Mouse (Mus musculus) cerebellum, adult (tissue): ENCODE data around the gene Gm3238.
"Not testable (repeated sequence)": the region's sequence is repeated elsewhere in the genome, so short reads cannot be mapped to it uniquely, and the experiment has no call there.

Experiments
- ATAC-seq: cut with Nextera tagmentation; 2 replicates; pipeline ENCODE4 v1.9.2; 2017; ENCODE audit warnings: mild to moderate bottlenecking, moderate library complexity, mixed read lengths; ENCODE audit not compliant: insufficient number of reproducible peaks, low FRiP score, low TSS enrichment

Gm3238 gene

DNA sequence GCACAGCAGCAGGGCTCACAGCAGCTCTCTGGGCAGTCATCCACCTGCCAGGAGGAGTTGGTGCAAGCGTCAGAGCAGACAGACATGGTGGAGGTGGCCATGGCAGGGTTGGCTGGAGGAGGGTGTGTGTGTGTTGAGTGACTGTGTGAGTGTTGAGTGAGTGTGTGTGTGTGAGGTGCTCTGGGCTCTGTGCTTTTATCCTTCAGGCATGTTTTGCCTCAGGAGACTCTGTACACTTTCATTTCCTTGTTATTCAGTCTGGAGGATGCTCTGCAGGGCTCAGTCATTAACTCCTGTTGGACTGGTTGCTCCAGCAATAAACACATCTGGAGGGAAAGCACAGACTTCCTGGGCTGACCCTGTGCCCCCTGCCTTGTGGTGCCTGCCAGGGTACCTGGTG, 19.9 kb downstream of the Gm3238 start, which contains the start of gene Gm9736:
Gm9736 (minus strand) TSS at position 101 of the 400 bp plus-strand sequence.
- not testable (repeated sequence) for ATAC-seq

DNA sequence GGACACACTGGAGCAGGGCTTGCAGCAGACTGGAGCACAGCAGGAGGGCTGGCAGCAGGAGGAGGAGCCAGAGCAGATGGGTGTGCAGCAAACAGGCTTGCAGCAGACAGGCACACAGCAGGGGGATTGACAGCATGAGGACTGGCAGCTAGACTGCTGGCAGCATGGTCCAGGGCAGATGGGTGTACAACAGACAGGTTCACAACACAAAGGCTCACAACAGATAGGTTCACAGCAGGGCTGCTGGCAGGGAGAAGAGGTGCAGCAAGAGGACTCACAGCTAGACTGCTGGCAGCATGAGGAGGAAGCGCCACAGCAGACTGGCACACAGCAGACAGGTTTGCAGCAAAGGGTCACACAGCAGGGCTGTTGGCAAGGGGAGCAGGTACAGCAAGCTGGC, 20.4 kb downstream of the Gm3238 start:
- not testable (repeated sequence) for ATAC-seq

DNA sequence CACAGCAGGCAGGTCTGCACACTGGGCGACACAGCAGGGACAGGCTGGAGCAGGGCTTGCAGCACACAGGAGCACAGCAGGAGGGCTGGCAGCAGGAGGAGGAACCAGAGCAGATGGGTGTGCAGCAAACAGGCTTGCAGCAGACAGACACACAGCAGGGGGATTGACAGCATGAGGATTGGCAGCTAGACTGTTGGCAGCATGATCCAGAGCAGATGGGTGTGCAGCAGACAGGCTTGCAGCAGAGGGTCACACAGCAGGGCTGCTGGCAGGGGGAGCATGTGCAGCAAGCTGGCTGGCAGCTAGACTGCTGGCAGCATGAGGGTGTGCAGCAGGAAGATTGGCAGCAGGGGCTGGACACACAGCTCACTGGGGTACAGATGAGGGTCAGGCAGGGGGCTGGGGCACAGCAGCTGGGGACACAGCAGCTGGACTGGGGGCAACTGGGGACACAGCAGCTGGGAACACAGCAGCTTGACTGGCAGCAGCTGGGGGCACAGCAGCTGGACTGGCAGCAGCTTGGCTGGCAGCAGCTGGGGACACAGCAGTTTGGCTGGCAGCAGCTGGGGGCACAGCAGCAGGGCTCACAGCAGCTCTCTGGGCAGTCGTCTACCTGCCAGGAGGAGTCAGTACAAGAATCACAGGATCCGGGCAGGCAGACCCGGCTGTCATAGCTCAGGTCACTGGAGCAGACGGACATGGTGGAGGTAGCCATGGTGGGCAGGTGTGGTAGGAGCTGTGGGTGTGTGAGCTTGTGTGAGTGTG, 29.0 kb downstream of the Gm3238 start, which contains the start of gene Gm18596:
Gm18596 (minus strand) TSS at position 715 of the 765 bp plus-strand sequence.
- ATAC-seq: not testable (repeated sequence)

DNA sequence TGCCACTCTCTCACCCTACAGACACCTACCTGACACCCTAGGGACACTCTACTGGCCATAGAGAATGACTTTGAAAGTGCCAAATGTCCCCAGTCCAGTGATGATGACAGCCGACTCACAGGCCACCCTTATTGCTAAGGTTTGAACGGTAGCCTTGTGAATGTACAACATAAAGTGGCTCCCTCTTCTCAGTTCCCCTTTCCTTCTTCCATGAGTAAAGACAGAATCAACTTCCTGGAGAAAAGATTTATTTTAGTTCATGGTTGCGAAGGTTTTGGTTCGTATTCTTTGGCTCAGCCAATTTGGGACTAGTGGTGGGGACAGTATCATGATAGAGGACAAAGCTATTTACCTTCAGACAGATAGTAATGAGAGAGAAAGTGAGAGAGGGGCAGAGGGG, 32.2 kb downstream of the Gm3238 start:
- ATAC-seq: no peak

DNA sequence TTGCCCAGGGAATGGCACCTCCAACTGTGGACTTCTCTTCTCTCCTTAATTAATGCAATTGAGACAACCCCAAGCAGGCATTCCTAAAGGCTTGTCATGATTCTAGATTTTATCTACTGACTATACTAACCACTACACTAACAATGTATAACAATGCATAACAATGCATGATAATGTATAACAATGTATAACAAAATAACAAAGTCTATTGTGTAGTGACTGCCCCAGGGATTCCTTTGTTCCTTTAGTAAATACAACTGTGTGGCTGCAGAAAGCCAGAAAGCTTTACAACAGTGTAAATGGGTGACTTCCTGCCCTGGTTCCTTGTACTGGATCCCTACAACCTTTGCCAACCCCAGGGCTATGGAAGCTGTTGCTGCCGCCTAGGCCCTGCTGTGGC, 35.2 kb downstream of the Gm3238 start:
- no peak for ATAC-seq

DNA sequence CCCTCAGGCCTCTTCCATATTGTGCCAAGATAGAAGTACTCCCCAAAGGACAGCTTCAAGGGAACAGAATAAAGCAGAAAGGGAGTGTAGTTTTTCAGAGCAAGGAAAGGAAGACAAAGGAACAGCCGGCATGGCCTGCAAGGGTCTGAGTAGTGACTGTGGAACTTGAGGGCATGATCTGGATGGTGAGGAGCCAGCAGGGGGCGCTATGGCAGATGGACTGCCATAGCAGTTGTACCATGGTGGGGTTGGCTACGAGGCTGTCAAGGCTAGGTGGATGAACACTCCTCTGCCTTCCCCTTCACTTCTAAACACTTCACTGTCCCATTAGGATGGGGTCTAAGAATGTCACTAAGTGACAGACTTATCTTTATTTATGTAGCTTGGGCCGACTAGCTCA, 41.9 kb downstream of the Gm3238 start:
- no peak for ATAC-seq

DNA sequence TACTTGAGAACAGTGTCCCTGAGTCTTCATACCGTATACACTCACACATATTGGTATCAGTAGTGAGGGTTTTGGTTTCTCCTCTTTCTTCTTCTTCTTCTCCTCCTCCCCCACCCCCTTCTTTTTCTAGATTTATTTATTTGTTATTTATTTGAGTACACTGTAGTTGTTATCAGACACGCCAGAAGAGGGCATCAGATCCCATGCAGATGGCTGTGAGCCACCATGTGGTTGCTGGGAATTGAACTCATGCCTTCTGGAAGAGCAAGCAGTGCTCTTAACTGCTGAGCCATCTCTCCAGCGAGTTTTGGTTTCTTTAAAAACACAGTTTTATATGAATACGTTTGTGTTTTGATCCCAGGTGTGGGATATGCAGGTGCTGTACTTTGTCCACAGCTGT, 42.8 kb downstream of the Gm3238 start:
- ATAC-seq: no peak

DNA sequence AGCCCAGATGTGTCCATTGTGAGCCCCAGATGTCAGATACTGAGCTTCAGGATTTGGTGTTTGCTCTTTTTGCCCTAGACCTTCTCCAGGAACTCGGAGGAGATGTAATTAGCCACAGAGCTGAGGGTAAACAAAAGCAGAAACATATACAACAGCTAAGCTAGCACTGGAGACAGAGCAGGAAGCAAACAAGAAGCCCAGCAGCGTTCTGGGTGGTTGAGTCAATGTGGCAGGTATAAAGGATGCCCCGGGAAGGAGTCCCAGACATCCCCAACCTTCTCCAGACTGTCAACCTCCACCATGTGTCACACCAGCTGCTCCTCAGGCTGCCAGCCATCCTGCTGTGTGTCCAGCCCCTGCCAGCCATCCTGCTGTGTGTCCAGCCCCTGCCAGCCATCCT, 44.9 kb downstream of the Gm3238 start, which contains the start of gene Gm10100:
Gm10100 (plus strand) TSS at position 301 of the 400 bp plus-strand sequence.
- no peak for ATAC-seq

DNA sequence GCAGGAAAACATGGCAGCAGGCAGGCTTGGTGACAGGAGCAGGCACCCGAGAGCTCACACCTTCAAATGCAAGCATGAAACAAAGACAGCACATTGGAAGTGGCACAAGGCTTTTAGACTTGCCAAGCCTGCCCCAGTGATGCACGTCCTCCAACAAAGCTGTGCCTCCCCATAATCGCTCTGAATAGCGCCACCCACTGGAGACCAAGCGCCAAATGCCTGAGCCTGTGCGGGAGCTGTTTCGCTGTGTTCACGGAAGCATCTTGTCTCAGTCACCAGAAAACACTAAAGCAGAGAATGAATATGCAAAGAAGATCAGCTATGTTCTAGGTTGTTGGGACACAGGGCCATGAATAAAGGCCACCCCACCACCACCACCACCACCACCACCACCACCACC, 46.3 kb downstream of the Gm3238 start:
- no peak for ATAC-seq
